Mouse (Mus musculus) ES-Bruce4 (cell line): Measurements from ENCODE around the gene Ndufc1.
"Not testable (repeated sequence)": the region's sequence is repeated elsewhere in the genome, so short reads cannot be mapped to it uniquely, and the experiment has no call there.

Source experiments
- CTCF ChIP-seq: IDR thresholded peaks from one replicate; pipeline ENCODE4 v1.8.1; 2011; ENCODE audit warnings: low read depth, low read length
- EP300 ChIP-seq: IDR thresholded peaks from 2 replicates; pipeline ENCODE4 v1.6.1; 2011; ENCODE audit warnings: low read depth, low read length; ENCODE audit not compliant: insufficient read depth
- POLR2A ChIP-seq: IDR thresholded peaks from one replicate; pipeline ENCODE4 v1.8.1; 2011; ENCODE audit warnings: low read length; ENCODE audit not compliant: insufficient read depth

DNA sequence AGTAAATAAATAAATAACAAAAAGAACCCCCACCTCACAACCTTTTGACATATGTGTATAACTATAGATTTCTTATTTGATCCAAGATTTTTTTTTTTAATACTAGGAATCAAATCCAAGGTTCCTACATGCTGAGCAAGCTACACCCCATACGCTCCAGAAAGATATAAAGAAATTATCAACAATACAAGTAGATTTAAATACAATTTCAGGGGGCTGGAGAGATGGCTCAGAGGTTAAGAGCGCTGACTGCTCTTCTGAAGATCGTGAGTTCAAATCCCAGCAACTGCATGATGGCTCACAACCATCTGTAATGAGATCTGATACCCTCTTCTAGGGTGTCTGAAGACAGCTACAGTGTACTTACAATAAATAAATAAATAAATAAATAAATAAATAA lies 15.8 kb downstream of the Ndufc1 start:
- TF ChIP-seq CTCF, POLR2A, EP300: not testable (repeated sequence)
